Mouse (Mus musculus) heart, embryonic 12.5 days (tissue): ENCODE results near the gene Mrps18b. TPM values are rescaled to one million over a fixed set of nuclear protein-coding genes. Genes with fewer than 3 reads are reported as not detected.
"Not testable (repeated sequence)": the region's sequence is repeated elsewhere in the genome, so short reads cannot be mapped to it uniquely, and the experiment has no call there.

Experiments used
- ATAC-seq: fragments of 200-750 bp; cut with Nextera tagmentation; 2 replicates; pipeline ENCODE4 v1.8.0; 2017; ENCODE audit warnings: moderate TSS enrichment, moderate library complexity; ENCODE audit not compliant: insufficient number of reproducible peaks, low FRiP score
- H3K27ac ChIP-seq: fragments of 300-500 bp; sonication (generic); 2 replicates; pipeline ENCODE4 v1.5.1; 2016; ENCODE audit warnings: mild to moderate bottlenecking, moderate library complexity; ENCODE audit not compliant: poor library complexity, severe bottlenecking
- H3K27me3 ChIP-seq: fragments of 300-500 bp; sonication (generic); replicated peaks from 2 replicates; pipeline ENCODE4 v1.6.1; 2016; ENCODE audit warnings: mild to moderate bottlenecking, moderate library complexity
- H3K36me3 ChIP-seq: fragments of 300-500 bp; sonication (generic); 2 replicates; pipeline ENCODE4 v1.6.1; 2016; ENCODE audit warnings: mild to moderate bottlenecking, moderate library complexity
- H3K4me1 ChIP-seq: fragments of 300-500 bp; sonication (generic); replicated peaks from 2 replicates; pipeline ENCODE4 v1.6.1; 2016; ENCODE audit warnings: mild to moderate bottlenecking
- H3K4me2 ChIP-seq: fragments of 300-500 bp; sonication (generic); 2 replicates; pipeline ENCODE4 v1.6.1; 2016; ENCODE audit warnings: mild to moderate bottlenecking, moderate library complexity
- H3K4me3 ChIP-seq: fragments of 300-500 bp; sonication (generic); 2 replicates; pipeline ENCODE4 v1.5.1; 2016; ENCODE audit warnings: mild to moderate bottlenecking
- H3K9ac ChIP-seq: fragments of 300-500 bp; sonication (generic); 2 replicates; pipeline ENCODE4 v1.6.1; 2016; ENCODE audit warnings: mild to moderate bottlenecking, moderate library complexity
- H3K9me3 ChIP-seq: fragments of 300-500 bp; sonication (generic); replicated peaks from 2 replicates; pipeline ENCODE4 v1.6.1; 2016; ENCODE audit warnings: mild to moderate bottlenecking, moderate library complexity
- WGBS: fragments of 180-500 bp; shearing (Covaris S2); methylation state at CpG from one replicate; pipeline ENCODE4 v1.1.7; 2016; 5-methylcytosine and 5-hydroxymethylcytosine counted together
- polyA plus RNA-seq: library from polyadenylated mRNA; unstranded; fragments of >200 nt; fragmentation: Nextera tagmentation; extraction: Ambion mirVana; gene quantifications from 2 replicates; pipeline ENCODE4 v1.2.1, GENCODE M21; 2016

Gene Mrps18b
- polyA plus RNA-seq, result 63.4 and 72.7 TPM in 2 replicates

DNA sequence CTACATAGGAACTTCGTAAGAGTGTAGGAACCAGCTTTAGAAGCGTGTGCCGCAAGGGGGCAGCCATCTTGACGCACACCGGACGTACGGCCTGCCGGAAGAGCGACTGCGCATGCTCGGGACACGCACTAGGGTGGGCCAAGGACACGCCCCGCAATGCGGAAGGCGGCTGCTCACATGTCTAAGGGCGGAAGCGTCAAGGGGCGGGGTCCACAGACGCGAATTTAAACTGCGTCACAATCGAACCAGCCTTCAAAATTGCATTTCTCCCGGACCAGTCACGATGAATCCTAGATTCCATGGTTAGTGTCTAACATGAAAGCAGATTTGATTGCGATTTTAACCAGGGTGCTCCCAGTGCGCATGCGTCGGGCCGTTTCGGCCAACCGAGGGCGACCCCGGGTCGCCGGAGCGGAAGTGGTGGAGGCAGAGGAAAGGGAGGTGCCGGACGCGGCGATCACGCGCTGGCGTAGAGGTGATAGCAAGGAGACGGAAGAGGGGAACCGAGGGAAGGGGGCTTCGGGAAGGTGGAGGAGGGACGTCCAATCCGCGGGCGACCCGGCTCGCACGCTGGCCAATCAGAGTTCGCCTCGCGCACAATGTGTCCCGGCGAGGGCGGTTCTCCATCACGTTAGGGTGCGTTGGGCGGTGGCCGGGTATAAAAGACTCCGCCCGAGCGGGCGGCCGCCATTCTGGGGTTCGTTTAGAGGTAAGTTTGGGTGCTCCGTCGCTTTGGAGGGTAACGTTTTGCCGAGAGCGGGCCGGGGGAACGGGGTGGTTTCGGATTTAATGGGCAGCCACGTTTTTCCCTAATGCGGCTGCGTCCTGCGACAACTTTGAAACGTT lies at the start of gene Mrps18b, which contains the start of gene Ppp1r10:
Gene Mrps18b (minus strand): TSS at position 93 of the 846 bp plus-strand sequence.
Gene Ppp1r10 (plus strand): TSS at position 138 of the 846 bp plus-strand sequence.
- H3K9ac ChIP-seq, result peak within 1 kb of the TSS; percentile 99
- peak within 1 kb of the TSS; percentile 96 for H3K4me2 ChIP-seq
- no peaks in the 10 kb centered on the region for H3K27me3 ChIP-seq
- peak; percentile 96 for ATAC-seq
- peaks cover 35% of the 10 kb centered on the region for H3K36me3 ChIP-seq
- peaks cover 30% of the 10 kb centered on the region for H3K4me1 ChIP-seq
- under 1% methylated on average over 83 of the region's 83 CpGs for WGBS
- peak within 1 kb of the TSS; percentile 97 for H3K27ac ChIP-seq
- peak within 1 kb of the TSS; percentile 79 for H3K4me3 ChIP-seq
- H3K9me3 ChIP-seq, result no peaks in the 10 kb centered on the region

DNA sequence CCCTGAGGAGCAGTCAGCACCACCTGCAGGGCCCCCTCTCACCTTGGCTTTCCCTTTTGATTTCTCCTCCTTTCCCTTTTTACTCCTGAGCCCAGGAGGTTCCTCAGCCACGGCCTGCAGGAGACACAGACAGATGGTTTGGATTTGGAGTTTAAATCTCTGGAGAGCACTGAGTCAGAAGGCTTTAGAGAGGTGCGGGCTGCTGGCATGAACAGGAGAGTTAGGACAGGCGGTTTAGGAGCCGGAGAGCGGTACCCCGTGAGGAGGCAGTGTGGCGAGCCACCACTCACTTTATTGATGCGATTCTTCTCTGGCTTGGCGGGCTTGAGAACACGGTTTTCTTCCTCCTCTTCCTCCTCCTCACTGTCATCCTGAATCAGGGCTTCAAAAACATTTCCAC lies 47.1 kb upstream of the Mrps18b start:
- WGBS, result 94% methylated on average over 10 of the region's 10 CpGs
- Histone ChIP-seq H3K4me2 (no peak overlapping the region), H3K9ac (no peak overlapping the region), H3K27me3 (no peaks in the 10 kb centered on the region), H3K4me3 (no peak overlapping the region), H3K27ac (no peak overlapping the region), H3K36me3 (peaks cover 74% of the 10 kb centered on the region), H3K4me1 (peaks cover 7% of the 10 kb centered on the region; the same call in 1 of the 2 replicates), H3K9me3 (no peaks in the 10 kb centered on the region)
- no peak for ATAC-seq

DNA sequence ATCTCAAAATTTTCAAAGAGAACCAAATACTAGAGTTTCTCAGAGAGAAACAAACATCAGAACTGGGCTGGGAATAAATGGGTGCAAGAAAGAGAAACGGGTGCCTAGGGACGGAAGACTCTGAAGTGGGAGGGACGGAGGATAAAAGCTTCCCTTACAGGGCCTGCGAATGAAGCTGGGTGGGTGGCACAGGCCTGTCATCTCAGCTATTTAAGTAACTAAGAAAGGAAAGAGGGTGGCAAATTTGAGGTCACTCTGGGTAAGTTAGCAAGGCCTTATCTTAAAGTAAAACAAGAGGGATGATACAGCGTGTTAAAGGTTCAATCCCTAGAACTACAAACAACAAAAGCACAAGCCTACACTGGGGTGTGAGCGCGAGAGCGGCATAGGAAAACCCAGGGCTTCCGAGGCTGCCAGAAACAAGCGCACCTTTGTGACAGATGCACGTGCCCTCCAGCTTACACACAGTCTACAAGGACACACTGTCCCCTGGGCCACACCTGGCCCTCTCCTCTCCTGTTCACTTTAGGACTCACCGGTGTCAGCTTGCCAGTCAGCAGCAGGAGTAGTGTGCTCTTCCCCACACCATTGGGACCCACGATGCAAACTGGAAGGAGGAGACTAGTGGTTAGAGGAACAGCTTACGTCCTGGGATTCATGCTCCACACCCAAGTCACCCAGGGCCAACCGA lies 42.5 kb upstream of the Mrps18b start:
- no peak for ATAC-seq
- no peaks in the 10 kb centered on the region for H3K9me3 ChIP-seq
- H3K27ac ChIP-seq, result no peak overlapping the region
- no peaks in the 10 kb centered on the region for H3K4me1 ChIP-seq
- no peak overlapping the region for H3K9ac ChIP-seq
- H3K4me3 ChIP-seq, result no peak overlapping the region
- H3K4me2 ChIP-seq, result no peak overlapping the region
- H3K36me3 ChIP-seq, result peaks cover 88% of the 10 kb centered on the region
- no peaks in the 10 kb centered on the region for H3K27me3 ChIP-seq
- WGBS, result 93% methylated on average over 15 of the region's 15 CpGs

- Histone ChIP-seq H3K27ac (no peak overlapping the region), H3K9me3 (no peaks in the 10 kb centered on the region), H3K4me1 (no peaks in the 10 kb centered on the region), H3K9ac (no peak overlapping the region), H3K27me3 (no peaks in the 10 kb centered on the region), H3K36me3 (peaks cover 48% of the 10 kb centered on the region), H3K4me3 (no peak overlapping the region), H3K4me2 (no peak overlapping the region)
- WGBS, result 76% methylated on average over 8 of the region's 8 CpGs
- no peak for ATAC-seq
Measured at GRCm38 (mm10) chr17:35954665-35955064, 38.5 kb upstream of the Mrps18b start.

GRCm38 (mm10) chr17:35952559-35952958 lies 36.4 kb upstream of the Mrps18b start:
- not testable (repeated sequence) for H3K9ac ChIP-seq, H3K4me3 ChIP-seq, H3K27ac ChIP-seq, H3K4me2 ChIP-seq, ATAC-seq, H3K9me3 ChIP-seq, H3K4me1 ChIP-seq, H3K27me3 ChIP-seq
- H3K36me3 ChIP-seq, result peaks cover 27% of the 10 kb centered on the region
- 84% methylated on average over 3 of the region's 3 CpGs for WGBS

GRCm38 (mm10) chr17:35950946-35951345 lies 34.8 kb upstream of the Mrps18b start:
- not testable (repeated sequence) for H3K4me2 ChIP-seq, H3K4me3 ChIP-seq, H3K27ac ChIP-seq, H3K4me1 ChIP-seq, ATAC-seq, H3K9me3 ChIP-seq, H3K9ac ChIP-seq, H3K27me3 ChIP-seq
- H3K36me3 ChIP-seq, result peaks cover 11% of the 10 kb centered on the region

DNA sequence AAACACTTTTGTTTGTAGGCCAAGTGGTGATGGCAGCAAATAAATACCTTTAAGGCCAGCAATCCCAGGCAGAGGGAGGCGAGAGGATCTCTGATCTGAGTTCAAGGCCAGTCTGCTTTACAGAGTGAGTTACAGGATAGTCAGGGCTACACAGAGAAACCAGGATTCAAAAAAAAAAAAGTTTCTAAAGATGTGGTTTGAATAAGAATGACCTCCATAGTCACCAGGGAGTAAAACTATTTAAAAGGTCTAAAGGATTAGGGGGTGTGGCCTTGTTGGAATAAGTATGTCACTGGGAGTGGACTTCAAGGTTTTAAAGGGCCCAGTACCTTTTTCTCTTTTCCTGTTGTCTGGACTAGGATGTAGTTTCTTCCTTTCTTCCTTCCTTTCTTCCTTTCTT lies 23.8 kb upstream of the Mrps18b start:
- ATAC-seq, result no peak
- Histone ChIP-seq H3K4me2 (no peak overlapping the region), H3K9ac (no peak overlapping the region), H3K27me3 (no peaks in the 10 kb centered on the region), H3K36me3 (no peaks in the 10 kb centered on the region), H3K27ac (no peak overlapping the region), H3K4me1 (no peaks in the 10 kb centered on the region), H3K4me3 (no peak overlapping the region), H3K9me3 (peaks cover 2% of the 10 kb centered on the region; the same call in 1 of the 2 replicates)
- WGBS, result 62% methylated on average over 1 of the region's 1 CpGs

DNA sequence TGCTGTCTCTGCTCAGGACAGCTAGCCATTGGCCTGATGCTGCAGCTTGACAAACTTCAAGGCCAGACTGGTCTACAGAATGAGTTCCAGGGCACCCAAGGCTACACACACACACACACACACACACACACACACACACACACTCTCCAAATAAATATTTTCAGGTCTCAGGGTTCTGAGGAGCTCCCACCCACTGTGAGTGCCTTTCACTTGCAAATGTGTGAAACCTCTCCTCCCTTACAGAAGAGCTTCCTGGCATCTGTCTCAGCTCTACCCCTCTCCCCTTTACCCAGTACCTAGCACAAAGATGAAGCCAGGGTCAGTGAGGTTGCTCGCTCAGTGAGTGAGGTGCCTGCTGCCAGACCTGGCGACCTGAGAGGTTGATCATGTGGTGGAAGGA lies 22.9 kb upstream of the Mrps18b start:
- Histone ChIP-seq H3K27me3 (no peaks in the 10 kb centered on the region), H3K4me1 (no peaks in the 10 kb centered on the region), H3K27ac (no peak overlapping the region), H3K36me3 (no peaks in the 10 kb centered on the region), H3K9ac (no peak overlapping the region), H3K4me3 (no peak overlapping the region), H3K9me3 (peaks cover 2% of the 10 kb centered on the region; the same call in 1 of the 2 replicates), H3K4me2 (no peak overlapping the region)
- ATAC-seq, result no peak
- whole genome bisulfite sequencing, result 49% methylated on average over 2 of the region's 2 CpGs

DNA sequence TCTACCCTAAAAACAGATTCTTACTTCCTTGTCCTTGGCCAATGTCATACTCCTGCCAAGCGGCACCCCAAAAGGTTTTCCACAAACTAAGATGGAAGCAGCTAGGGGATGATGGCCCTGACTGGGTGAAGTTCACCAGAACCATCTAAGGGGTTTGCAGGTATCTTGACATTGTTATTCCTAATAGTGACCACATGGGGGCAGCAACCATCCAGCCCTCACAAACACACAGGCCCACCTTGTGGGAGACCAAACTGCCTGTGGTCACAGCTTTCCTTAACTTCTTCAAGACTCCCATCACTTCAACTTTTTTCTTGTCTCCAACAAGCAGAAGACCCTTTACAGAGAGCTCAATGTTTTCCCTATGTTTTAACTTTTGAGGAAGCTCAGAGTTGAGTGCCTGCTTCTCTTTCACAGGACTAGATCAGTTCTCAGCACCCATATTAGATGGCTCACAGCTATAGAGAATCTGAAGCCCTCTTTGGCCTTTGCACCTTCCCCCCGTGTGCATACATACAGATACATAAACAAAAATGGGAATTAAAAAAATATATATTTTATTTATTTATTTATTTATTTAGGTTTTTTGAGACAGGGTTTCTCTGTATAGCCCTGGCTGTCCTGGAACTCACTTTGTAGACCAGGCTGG lies 21.6 kb upstream of the Mrps18b start:
- Histone ChIP-seq H3K4me2 (no peak overlapping the region), H3K27me3 (no peaks in the 10 kb centered on the region), H3K9ac (no peak overlapping the region), H3K36me3 (no peaks in the 10 kb centered on the region), H3K4me1 (no peaks in the 10 kb centered on the region), H3K4me3 (no peak overlapping the region), H3K27ac (no peak overlapping the region), H3K9me3 (peaks cover 2% of the 10 kb centered on the region; the same call in 1 of the 2 replicates)
- no peak for ATAC-seq
- 27% methylated on average over 2 of the region's 2 CpGs for WGBS

GRCm38 (mm10) chr17:35935763-35936162 lies 19.6 kb upstream of the Mrps18b start:
- H3K36me3 ChIP-seq, result peaks cover 16% of the 10 kb centered on the region

DNA sequence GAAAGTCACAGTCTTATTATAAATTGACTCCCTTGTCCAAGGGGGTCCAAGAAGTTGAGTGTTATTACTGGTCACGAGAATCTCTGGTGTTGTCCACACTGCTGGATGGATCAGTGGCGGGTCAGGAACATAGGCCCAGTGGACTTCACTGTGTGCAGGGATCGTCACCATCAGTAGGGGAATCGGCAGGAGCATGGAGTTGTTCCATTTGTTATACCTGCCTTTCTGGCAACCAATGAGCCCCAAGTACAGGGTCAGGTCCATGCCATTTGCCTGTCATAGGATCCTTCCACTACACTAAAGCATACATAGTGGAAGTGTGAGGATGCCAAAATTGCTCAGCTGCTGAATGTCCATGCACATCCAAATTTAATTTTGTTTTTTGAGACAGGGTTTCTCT lies 16.4 kb upstream of the Mrps18b start:
- H3K4me3 ChIP-seq, result no peak overlapping the region
- H3K27me3 ChIP-seq, result no peaks in the 10 kb centered on the region
- no peak overlapping the region for H3K9ac ChIP-seq
- H3K36me3 ChIP-seq, result peaks cover 47% of the 10 kb centered on the region
- no peaks in the 10 kb centered on the region for H3K9me3 ChIP-seq
- WGBS, result 92% methylated on average over 4 of the region's 4 CpGs
- H3K4me2 ChIP-seq, result no peak overlapping the region
- H3K4me1 ChIP-seq, result no peaks in the 10 kb centered on the region
- H3K27ac ChIP-seq, result no peak overlapping the region
- no peak for ATAC-seq

More at GRCm38 (mm10) chr17:35935763-35936162, 19.6 kb upstream of the Mrps18b start:
- H3K9me3 ChIP-seq, H3K4me1 ChIP-seq, H3K4me2 ChIP-seq, H3K27me3 ChIP-seq, ATAC-seq, H3K27ac ChIP-seq, H3K9ac ChIP-seq, H3K4me3 ChIP-seq: not testable (repeated sequence)
- WGBS, result 83% methylated on average over 14 of the region's 14 CpGs
